Mouse (Mus musculus) CD4-positive, CD25-positive, alpha-beta regulatory T cell, adult 2 months (primary cell): ENCODE data around the gene Vwce.
A peak's percentile ranks its signal among the peaks of the same experiment; 100 is the strongest.

Experiments
- DNase-seq: peaks from one replicate; pipeline ENCODE4 v3.0.0-alpha.2; 2012; ENCODE audit warnings: low read depth, low spot score

Vwce gene

GRCm38 (mm10) chr19:10691121-10691520, 57.1 kb downstream of the Vwce start:
- no peak for DNase-seq

- DNase-seq = no peak
These were observed 57.6 kb downstream of the Vwce start for GRCm38 (mm10) chr19:10691660-10692059.

- DNase-seq = no peak
These were observed 58.3 kb downstream of the Vwce start for GRCm38 (mm10) chr19:10692361-10692760.

- no peak for DNase-seq
These were observed 60.1 kb downstream of the Vwce start for GRCm38 (mm10) chr19:10693926-10694682.

GRCm38 (mm10) chr19:10695801-10696200, 61.8 kb downstream of the Vwce start:
- no peak for DNase-seq

GRCm38 (mm10) chr19:10698131-10698991, 64.3 kb downstream of the Vwce start:
- no peak for DNase-seq

GRCm38 (mm10) chr19:10699851-10700250, 65.8 kb downstream of the Vwce start:
- DNase-seq = no peak

GRCm38 (mm10) chr19:10701013-10701726, 67.2 kb downstream of the Vwce start:
- no peak for DNase-seq

GRCm38 (mm10) chr19:10702125-10702524, 68.1 kb downstream of the Vwce start:
- no peak for DNase-seq

- no peak for DNase-seq
These were observed 69.5 kb downstream of the Vwce start for GRCm38 (mm10) chr19:10703470-10703869.

- no peak for DNase-seq
These were observed 73.3 kb downstream of the Vwce start for GRCm38 (mm10) chr19:10707087-10707875.

GRCm38 (mm10) chr19:10707881-10708280, 73.9 kb downstream of the Vwce start:
- no peak for DNase-seq

GRCm38 (mm10) chr19:10708900-10709299, 74.9 kb downstream of the Vwce start:
- DNase-seq = no peak

- DNase-seq = peak; percentile 88
These were observed 75.5 kb downstream of the Vwce start for GRCm38 (mm10) chr19:10709360-10710087.

- peak; percentile 74 for DNase-seq
These were observed 76.1 kb downstream of the Vwce start for GRCm38 (mm10) chr19:10710088-10710511.

GRCm38 (mm10) chr19:10710751-10711150, 76.7 kb downstream of the Vwce start:
- DNase-seq = no peak

- DNase-seq = no peak
These were observed 78.2 kb downstream of the Vwce start for GRCm38 (mm10) chr19:10712194-10712593.

- DNase-seq = peak; percentile 8
These were observed 78.6 kb downstream of the Vwce start for GRCm38 (mm10) chr19:10712646-10713045.

GRCm38 (mm10) chr19:10713551-10713950, 79.5 kb downstream of the Vwce start:
- no peak for DNase-seq

GRCm38 (mm10) chr19:10714168-10714567, 80.2 kb downstream of the Vwce start:
- no peak for DNase-seq
